Mouse (Mus musculus): Measurements from ENCODE around the gene Gns. TPM values are rescaled to one million over a fixed set of nuclear protein-coding genes. Genes with fewer than 3 reads are reported as not detected.
A peak's percentile ranks its signal among the peaks of the same experiment; 100 is the strongest.

Gene Gns
- polyA plus RNA-seq, 1 experiment from 2014 or later: 68.6 TPM

GRCm38 (mm10) chr10:121370777-121371176, 5.9 kb downstream of the Gns start:
- Histone ChIP-seq H3K36me3 (ENCODE audit: control insufficient read depth, insufficient read depth) (peaks cover 34% of the 10 kb centered on the region), H3K9me3 (ENCODE audit: control insufficient read depth) (no peaks in the 10 kb centered on the region), H3K27me3 (replicated peaks; ENCODE audit: control insufficient read depth, insufficient read depth, low read length) (no peaks in the 10 kb centered on the region), H3K4me2 (replicated peaks; ENCODE audit: low read depth) (no peak overlapping the region), H3K9ac (ENCODE audit: low read depth, low read length) (no peak overlapping the region), H3K4me3 (ENCODE audit: low read depth, low read length) (no peak overlapping the region), H3K4me1 (replicated peaks; ENCODE audit: control insufficient read depth, insufficient read depth, low read length) (no peaks in the 10 kb centered on the region), H3K27ac (ENCODE audit: low read depth, low read length) (no peak overlapping the region; the same call in 1 of the 2 replicates)
- ATAC-seq: no peak
- 91% methylated on average over 6 of the region's 6 CpGs for WGBS
- peak; percentile 57 for TF ChIP-seq CTCF (IDR thresholded peaks at IDR 0.05; ENCODE audit: low read depth)

GRCm38 (mm10) chr10:121374013-121374412, 9.1 kb downstream of the Gns start:
- no peaks in the 10 kb centered on the region for H3K27me3 ChIP-seq (replicated peaks; ENCODE audit: control insufficient read depth, insufficient read depth, low read length)
- H3K36me3 ChIP-seq (ENCODE audit: control insufficient read depth, insufficient read depth): peaks cover 64% of the 10 kb centered on the region
- TF ChIP-seq CTCF (IDR thresholded peaks at IDR 0.05; ENCODE audit: low read depth): no peak
- 78% methylated on average over 12 of the region's 12 CpGs for WGBS
- H3K4me3 ChIP-seq (ENCODE audit: low read depth, low read length): no peak overlapping the region
- no peak for ATAC-seq
- H3K9me3 ChIP-seq (ENCODE audit: control insufficient read depth): no peaks in the 10 kb centered on the region
- H3K9ac ChIP-seq (ENCODE audit: low read depth, low read length): no peak overlapping the region
- no peak overlapping the region for H3K27ac ChIP-seq (ENCODE audit: low read depth, low read length)
- no peak overlapping the region for H3K4me2 ChIP-seq (replicated peaks; ENCODE audit: low read depth)
- H3K4me1 ChIP-seq (replicated peaks; ENCODE audit: control insufficient read depth, insufficient read depth, low read length): no peaks in the 10 kb centered on the region

- ATAC-seq: no peak
Observed at GRCm38 (mm10) chr10:121374693-121375620, 10.1 kb downstream of the Gns start.

GRCm38 (mm10) chr10:121375649-121376493, 11.0 kb downstream of the Gns start:
- Histone ChIP-seq H3K36me3 (ENCODE audit: control insufficient read depth, insufficient read depth) (peaks cover 75% of the 10 kb centered on the region), H3K9ac (ENCODE audit: low read depth, low read length) (no peak overlapping the region), H3K4me3 (ENCODE audit: low read depth, low read length) (no peak overlapping the region), H3K27me3 (replicated peaks; ENCODE audit: control insufficient read depth, insufficient read depth, low read length) (no peaks in the 10 kb centered on the region), H3K27ac (ENCODE audit: low read depth, low read length) (peak overlapping the region; percentile 77), H3K4me2 (replicated peaks; ENCODE audit: low read depth) (no peak overlapping the region; the same call in 1 of the 2 replicates), H3K4me1 (replicated peaks; ENCODE audit: control insufficient read depth, insufficient read depth, low read length) (no peaks in the 10 kb centered on the region), H3K9me3 (ENCODE audit: control insufficient read depth) (no peaks in the 10 kb centered on the region)
- ATAC-seq: peak; percentile 42
- 72% methylated on average over 24 of the region's 24 CpGs for WGBS
- TF ChIP-seq CTCF (IDR thresholded peaks at IDR 0.05; ENCODE audit: low read depth): no peak

More at GRCm38 (mm10) chr10:121374693-121375620, 10.1 kb downstream of the Gns start:
- H3K9me3 ChIP-seq (ENCODE audit: control insufficient read depth): no peaks in the 10 kb centered on the region
- no peak for TF ChIP-seq CTCF (IDR thresholded peaks at IDR 0.05; ENCODE audit: low read depth)
- H3K4me3 ChIP-seq (ENCODE audit: low read depth, low read length): no peak overlapping the region
- no peak overlapping the region for H3K4me2 ChIP-seq (replicated peaks; ENCODE audit: low read depth)
- H3K9ac ChIP-seq (ENCODE audit: low read depth, low read length): no peak overlapping the region
- 75% methylated on average over 17 of the region's 17 CpGs for WGBS
- peak overlapping the region; percentile 77 for H3K27ac ChIP-seq (ENCODE audit: low read depth, low read length)
- H3K27me3 ChIP-seq (replicated peaks; ENCODE audit: control insufficient read depth, insufficient read depth, low read length): no peaks in the 10 kb centered on the region
- peaks cover 70% of the 10 kb centered on the region for H3K36me3 ChIP-seq (ENCODE audit: control insufficient read depth, insufficient read depth)
- no peaks in the 10 kb centered on the region for H3K4me1 ChIP-seq (replicated peaks; ENCODE audit: control insufficient read depth, insufficient read depth, low read length)

GRCm38 (mm10) chr10:121376530-121377271, 11.8 kb downstream of the Gns start:
- Histone ChIP-seq H3K36me3 (ENCODE audit: control insufficient read depth, insufficient read depth) (peaks cover 79% of the 10 kb centered on the region), H3K9me3 (ENCODE audit: control insufficient read depth) (no peaks in the 10 kb centered on the region), H3K4me1 (replicated peaks; ENCODE audit: control insufficient read depth, insufficient read depth, low read length) (no peaks in the 10 kb centered on the region), H3K27me3 (replicated peaks; ENCODE audit: control insufficient read depth, insufficient read depth, low read length) (no peaks in the 10 kb centered on the region), H3K4me2 (replicated peaks; ENCODE audit: low read depth) (0 out of 2 replicates have a peak overlapping the region, but pooled peaks have one; percentile 13), H3K4me3 (ENCODE audit: low read depth, low read length) (no peak overlapping the region), H3K9ac (ENCODE audit: low read depth, low read length) (no peak overlapping the region), H3K27ac (ENCODE audit: low read depth, low read length) (peak overlapping the region; percentile 77)
- WGBS: 55% methylated on average over 24 of the region's 24 CpGs
- peak; percentile 94 for ATAC-seq
- TF ChIP-seq CTCF (IDR thresholded peaks at IDR 0.05; ENCODE audit: low read depth): no peak

All from intestine, postnatal 0 days (tissue).